Mouse (Mus musculus) kidney, postnatal 36 days (tissue): ENCODE results near the gene 1810062G17Rik.

Source experiments
- DNase-seq, 2 experiments: peaks; one replicate each; pipeline ENCODE4 v3.0.0; 2021 to 2022; ENCODE audit warnings: mixed read lengths in 2 of 2

1810062G17Rik gene

GRCm38 (mm10) chr3:36478776-36479175, 3.0 kb downstream of the 1810062G17Rik start:
- no peak for DNase-seq

GRCm38 (mm10) chr3:36480486-36480885, 4.7 kb downstream of the 1810062G17Rik start:
- no peak for DNase-seq

- DNase-seq = peak; percentile 38 to 43
These were observed 6.0 kb downstream of the 1810062G17Rik start for GRCm38 (mm10) chr3:36481776-36482193.

GRCm38 (mm10) chr3:36482940-36483339, 7.2 kb downstream of the 1810062G17Rik start:
- no peak for DNase-seq

- DNase-seq = no peak
These were observed 8.6 kb downstream of the 1810062G17Rik start for GRCm38 (mm10) chr3:36484292-36484691.

GRCm38 (mm10) chr3:36486176-36486575, 10.4 kb downstream of the 1810062G17Rik start:
- DNase-seq = no peak

- no peak for DNase-seq
These were observed 11.1 kb downstream of the 1810062G17Rik start for GRCm38 (mm10) chr3:36486881-36487280.

- DNase-seq = no peak
These were observed 12.6 kb downstream of the 1810062G17Rik start for GRCm38 (mm10) chr3:36488367-36488766.

GRCm38 (mm10) chr3:36488899-36489589, 13.3 kb downstream of the 1810062G17Rik start:
- DNase-seq = no peak

- DNase-seq = no peak
These were observed 13.8 kb downstream of the 1810062G17Rik start for GRCm38 (mm10) chr3:36489590-36489910.

- no peak for DNase-seq
These were observed 15.8 kb downstream of the 1810062G17Rik start for GRCm38 (mm10) chr3:36491535-36491934.

- no peak for DNase-seq
These were observed 17.1 kb downstream of the 1810062G17Rik start for GRCm38 (mm10) chr3:36492716-36493391.

- no peak for DNase-seq
These were observed 18.0 kb downstream of the 1810062G17Rik start for GRCm38 (mm10) chr3:36493641-36494283.

GRCm38 (mm10) chr3:36494613-36495012, 18.9 kb downstream of the 1810062G17Rik start:
- DNase-seq = no peak

- DNase-seq = peak; percentile 87 to 96
These were observed 19.7 kb downstream of the 1810062G17Rik start for GRCm38 (mm10) chr3:36495436-36495835.

- no peak for DNase-seq
These were observed 20.5 kb downstream of the 1810062G17Rik start for GRCm38 (mm10) chr3:36496273-36496672.

GRCm38 (mm10) chr3:36496746-36497145, 21.0 kb downstream of the 1810062G17Rik start:
- peak; percentile 57 to 87 for DNase-seq

- no peak for DNase-seq
These were observed 22.5 kb downstream of the 1810062G17Rik start for GRCm38 (mm10) chr3:36498224-36498623.

- DNase-seq = no peak
These were observed 23.7 kb downstream of the 1810062G17Rik start for GRCm38 (mm10) chr3:36499418-36499817.

- DNase-seq = no peak
These were observed 25.2 kb downstream of the 1810062G17Rik start for GRCm38 (mm10) chr3:36500976-36501375.

- DNase-seq = no peak
These were observed 25.8 kb downstream of the 1810062G17Rik start for GRCm38 (mm10) chr3:36501546-36501945.

- DNase-seq = no peak
These were observed 29.6 kb downstream of the 1810062G17Rik start for GRCm38 (mm10) chr3:36505306-36505705.

- DNase-seq = no peak
These were observed 30.3 kb downstream of the 1810062G17Rik start for GRCm38 (mm10) chr3:36505809-36506735.
